Mouse (Mus musculus) heart, adult 2 months (tissue): ENCODE results near the gene Hrh1.

Source experiments
- CTCF ChIP-seq: fragments of 200-600 bp; IDR thresholded peaks from 2 replicates; pipeline ENCODE4 v1.8.1; 2022; ENCODE audit warnings: antibody characterized with exemption, mild to moderate bottlenecking, moderate library complexity
- POLR2A ChIP-seq: fragments of 200-500 bp; IDR thresholded peaks from 2 replicates; pipeline ENCODE4 v1.6.1; 2011; ENCODE audit warnings: mild to moderate bottlenecking, low read depth, low read length, control low read depth; ENCODE audit not compliant: insufficient read depth

DNA sequence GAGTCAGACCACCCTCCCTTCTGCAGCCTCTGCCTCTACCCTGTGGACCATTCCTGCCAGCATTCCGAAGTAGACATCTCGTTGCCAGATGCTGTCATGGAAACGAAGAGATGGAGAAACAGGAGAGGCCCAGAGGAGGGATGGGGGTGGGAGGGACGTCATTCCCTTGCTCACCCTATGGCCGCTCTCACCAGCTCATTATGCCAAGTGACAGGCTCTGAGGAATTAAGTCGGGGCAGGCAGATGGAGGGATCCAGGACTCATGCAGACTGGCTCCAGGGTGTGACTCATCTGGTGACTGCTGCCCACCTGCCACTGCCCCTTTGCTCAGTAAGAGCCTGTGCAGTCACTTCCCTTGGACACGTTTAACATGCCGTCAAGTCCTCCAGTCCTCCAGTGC is 16.8 kb downstream of the Hrh1 start:
- TF ChIP-seq POLR2A, result no peak
- no peak for TF ChIP-seq CTCF
